In genomic region chr10:80773816-80774215, GRCm38 (mm10) we compare ENCODE assay signal across 8 mouse cellular contexts. TPM values are rescaled to one million over a fixed set of nuclear protein-coding genes. Genes with fewer than 3 reads are reported as not detected.
DNase-seq lines count a peak whose midpoint lies in the region; ATAC-seq and TF ChIP-seq lines count a peak whose summit lies in the region.

No protein-coding gene starts in this region.

- H3K9ac ChIP-seq in heart, embryonic 15.5 days, result no peak overlapping the region
- no peak overlapping the region for H3K9ac ChIP-seq in embryonic facial prominence, embryonic 12.5 days
- peak overlapping the region; percentile 43 for H3K9ac ChIP-seq in limb, embryonic 13.5 days
- H3K9ac ChIP-seq in lung, postnatal 0 days (replicated peaks; ENCODE audit: low read depth), result no peak overlapping the region

- intact Hi-C loops in heart, postnatal 25 days (cut with DNase I), result loop anchor here (1.0 to 2.0 kb wide), 3 partner anchors 17 to 27 kb away; no protein-coding TSS in a partner anchor

- no peak for TF ChIP-seq CTCF in bone marrow macrophage, adult 2 months (IDR thresholded peaks at IDR 0.05; ENCODE audit: low read depth, low read length)
- no peak for TF ChIP-seq CTCF in lung, postnatal 0 days (IDR thresholded peaks at IDR 0.05)

- no peak for TF ChIP-seq POLR2A in bone marrow macrophage, adult 2 months (IDR thresholded peaks at IDR 0.05; ENCODE audit: borderline replicate concordance, low read depth, low read length)

- no peaks in the 10 kb centered on the region for H3K27me3 ChIP-seq in heart, embryonic 15.5 days
- no peaks in the 10 kb centered on the region for H3K27me3 ChIP-seq in embryonic facial prominence, embryonic 12.5 days
- no peaks in the 10 kb centered on the region for H3K27me3 ChIP-seq in limb, embryonic 13.5 days
- no peaks in the 10 kb centered on the region for H3K27me3 ChIP-seq in lung, postnatal 0 days (replicated peaks; ENCODE audit: insufficient read depth, low read length)

- H3K9me3 ChIP-seq in heart, embryonic 15.5 days (replicated peaks), result no peaks in the 10 kb centered on the region
- H3K9me3 ChIP-seq in embryonic facial prominence, embryonic 12.5 days, result no peaks in the 10 kb centered on the region
- no peaks in the 10 kb centered on the region for H3K9me3 ChIP-seq in limb, embryonic 13.5 days
- H3K9me3 ChIP-seq in lung, postnatal 0 days (ENCODE audit: low read length), result no peaks in the 10 kb centered on the region

- WGBS in heart, embryonic 15.5 days, result 49% methylated on average over 5 of the region's 5 CpGs
- WGBS in embryonic facial prominence, embryonic 12.5 days, result 79% methylated on average over 5 of the region's 5 CpGs
- WGBS in limb, embryonic 13.5 days, result 87% methylated on average over 5 of the region's 5 CpGs
- 85% methylated on average over 5 of the region's 5 CpGs for WGBS in lung, postnatal 0 days

- peaks cover 71% of the 10 kb centered on the region for H3K36me3 ChIP-seq in heart, embryonic 15.5 days
- H3K36me3 ChIP-seq in embryonic facial prominence, embryonic 12.5 days, result peaks cover 98% of the 10 kb centered on the region
- H3K36me3 ChIP-seq in limb, embryonic 13.5 days, result peaks cover 98% of the 10 kb centered on the region
- peaks cover 35% of the 10 kb centered on the region for H3K36me3 ChIP-seq in lung, postnatal 0 days (ENCODE audit: insufficient read depth, low read length)

- peak overlapping the region; percentile 93 for H3K27ac ChIP-seq in heart, embryonic 15.5 days
- peak overlapping the region; percentile 50 for H3K27ac ChIP-seq in bone marrow macrophage, adult 2 months (ENCODE audit: insufficient read depth, low read depth, low read length)
- H3K27ac ChIP-seq in embryonic facial prominence, embryonic 12.5 days, result peak overlapping the region; percentile 18; the same call in 1 of the 2 replicates
- peak overlapping the region; percentile 67 for H3K27ac ChIP-seq in limb, embryonic 13.5 days
- no peak overlapping the region for H3K27ac ChIP-seq in lung, postnatal 0 days (ENCODE audit: low read length)

- no peak for TF ChIP-seq EP300 in lung, postnatal 0 days (IDR thresholded peaks at IDR 0.05)

- DNase-seq in heart, postnatal 25 days (ENCODE audit: low spot score), result no peak
- no peak for DNase-seq in thymus, postnatal 14 days
- no peak for DNase-seq in lung, postnatal 0 days (ENCODE audit: low spot score)

- H3K4me2 ChIP-seq in heart, embryonic 15.5 days, result peak overlapping the region; percentile 7; the same call in 1 of the 2 replicates
- H3K4me2 ChIP-seq in embryonic facial prominence, embryonic 12.5 days (replicated peaks), result no peak overlapping the region
- no peak overlapping the region for H3K4me2 ChIP-seq in limb, embryonic 13.5 days (replicated peaks)
- H3K4me2 ChIP-seq in lung, postnatal 0 days (replicated peaks; ENCODE audit: low read depth, low read length), result no peak overlapping the region

- ATAC-seq in heart, embryonic 15.5 days (replicated peaks; ENCODE audit: insufficient number of reproducible peaks, insufficient read depth, low FRiP score, low read depth), result no peak
- no peak for ATAC-seq in embryonic facial prominence, embryonic 12.5 days (ENCODE audit: insufficient number of reproducible peaks, insufficient read depth, low FRiP score, low TSS enrichment)
- ATAC-seq in limb, embryonic 13.5 days (ENCODE audit: low FRiP score, low read depth), result no peak
- no peak for ATAC-seq in frontal cortex, adult (ENCODE audit: low TSS enrichment)
- no peak for ATAC-seq in lung, postnatal 0 days

- H3K4me1 ChIP-seq in heart, embryonic 15.5 days (replicated peaks), result peaks cover 53% of the 10 kb centered on the region
- H3K4me1 ChIP-seq in bone marrow macrophage, adult 2 months (ENCODE audit: control insufficient read depth, insufficient read depth, low read length), result peaks cover 29% of the 10 kb centered on the region
- H3K4me1 ChIP-seq in embryonic facial prominence, embryonic 12.5 days, result peaks cover 6% of the 10 kb centered on the region; the same call in 1 of the 2 replicates
- peaks cover 13% of the 10 kb centered on the region for H3K4me1 ChIP-seq in limb, embryonic 13.5 days
- H3K4me1 ChIP-seq in lung, postnatal 0 days (ENCODE audit: insufficient read depth, low read depth, low read length), result no peaks in the 10 kb centered on the region

- H3K4me3 ChIP-seq in heart, embryonic 15.5 days, result no peak overlapping the region
- H3K4me3 ChIP-seq in bone marrow macrophage, adult 2 months (ENCODE audit: insufficient read depth, low read length), result no peak overlapping the region
- H3K4me3 ChIP-seq in embryonic facial prominence, embryonic 12.5 days, result no peak overlapping the region
- no peak overlapping the region for H3K4me3 ChIP-seq in limb, embryonic 13.5 days
- no peak overlapping the region for H3K4me3 ChIP-seq in lung, postnatal 0 days (ENCODE audit: low read depth, low read length)

RNA-seq across cellular contexts. Expression of gene Dot1l, which starts 18.8 kb away (rescaled TPM):
- 16.1 and 22.4 TPM in 2 replicates for polyA plus RNA-seq in heart, embryonic 15.5 days (2015; fragmentation: Nextera tagmentation; extraction: Ambion mirVana)
- 10 to 100 TPM; 31.2 to 31.4 TPM for total RNA-seq in heart, postnatal 25 days (2021)
- 20.9 and 22.1 TPM in 2 replicates for polyA plus RNA-seq in bone marrow macrophage, adult 2 months (2012; ENCODE audit: insufficient read depth, insufficient read length, missing spikeins)
- polyA plus RNA-seq in embryonic facial prominence, embryonic 12.5 days (2016; fragmentation: Nextera tagmentation; extraction: Ambion mirVana), result 23.5 and 26.1 TPM in 2 replicates
- polyA plus RNA-seq in limb, embryonic 13.5 days (2015; fragmentation: Nextera tagmentation; extraction: Ambion mirVana), result 19.2 and 20.2 TPM in 2 replicates
- polyA plus RNA-seq in lung, postnatal 0 days (2015; fragmentation: Nextera tagmentation; extraction: Ambion mirVana), result 7.4 and 9.6 TPM in 2 replicates

RNA-seq across cellular contexts. Expression of gene Sf3a2, which starts 24.2 kb away (rescaled TPM):
- polyA plus RNA-seq in heart, embryonic 15.5 days (2015; fragmentation: Nextera tagmentation; extraction: Ambion mirVana), result 38.3 and 48.3 TPM in 2 replicates
- 10 to 100 TPM; 29.6 to 29.9 TPM for total RNA-seq in heart, postnatal 25 days (2021)
- 38.5 and 51.4 TPM in 2 replicates for polyA plus RNA-seq in bone marrow macrophage, adult 2 months (2012; ENCODE audit: insufficient read depth, insufficient read length, missing spikeins)
- 64.8 and 71.7 TPM in 2 replicates for polyA plus RNA-seq in embryonic facial prominence, embryonic 12.5 days (2016; fragmentation: Nextera tagmentation; extraction: Ambion mirVana)
- polyA plus RNA-seq in limb, embryonic 13.5 days (2015; fragmentation: Nextera tagmentation; extraction: Ambion mirVana), result 73.0 and 77.4 TPM in 2 replicates
- polyA plus RNA-seq in lung, postnatal 0 days (2015; fragmentation: Nextera tagmentation; extraction: Ambion mirVana), result 27.0 and 29.4 TPM in 2 replicates

RNA-seq across cellular contexts. Expression of gene Plekhj1, which starts 24.6 kb away (rescaled TPM):
- 65.2 and 83.1 TPM in 2 replicates for polyA plus RNA-seq in heart, embryonic 15.5 days (2015; fragmentation: Nextera tagmentation; extraction: Ambion mirVana)
- 10 to 100 TPM; 27.4 to 29.7 TPM for total RNA-seq in heart, postnatal 25 days (2021)
- polyA plus RNA-seq in bone marrow macrophage, adult 2 months (2012; ENCODE audit: insufficient read depth, insufficient read length, missing spikeins), result 117 and 122 TPM in 2 replicates
- 132 and 142 TPM in 2 replicates for polyA plus RNA-seq in embryonic facial prominence, embryonic 12.5 days (2016; fragmentation: Nextera tagmentation; extraction: Ambion mirVana)
- polyA plus RNA-seq in limb, embryonic 13.5 days (2015; fragmentation: Nextera tagmentation; extraction: Ambion mirVana), result 127 and 128 TPM in 2 replicates
- polyA plus RNA-seq in lung, postnatal 0 days (2015; fragmentation: Nextera tagmentation; extraction: Ambion mirVana), result 59.9 and 69.1 TPM in 2 replicates

RNA-seq across cellular contexts. Expression of gene Amh, which starts 31.2 kb away (rescaled TPM):
- polyA plus RNA-seq in heart, embryonic 15.5 days (2015; fragmentation: Nextera tagmentation; extraction: Ambion mirVana), result 0.16 and 0.19 TPM in 2 replicates
- under 1 TPM; 0.39 TPM for total RNA-seq in heart, postnatal 25 days (2021)
- not detected in 2 replicates for polyA plus RNA-seq in bone marrow macrophage, adult 2 months (2012; ENCODE audit: insufficient read depth, insufficient read length, missing spikeins)
- not detected in 2 replicates for polyA plus RNA-seq in embryonic facial prominence, embryonic 12.5 days (2016; fragmentation: Nextera tagmentation; extraction: Ambion mirVana)
- polyA plus RNA-seq in limb, embryonic 13.5 days (2015; fragmentation: Nextera tagmentation; extraction: Ambion mirVana), result not detected in 2 replicates
- polyA plus RNA-seq in lung, postnatal 0 days (2015; fragmentation: Nextera tagmentation; extraction: Ambion mirVana), result 0.07 TPM in 1 of 2 replicates, not detected in the other

RNA-seq across cellular contexts. Expression of gene Ap3d1, which starts 31.8 kb away (rescaled TPM):
- polyA plus RNA-seq in heart, embryonic 15.5 days (2015; fragmentation: Nextera tagmentation; extraction: Ambion mirVana), result 45.0 and 51.4 TPM in 2 replicates
- total RNA-seq in heart, postnatal 25 days (2021), result 10 to 100 TPM; 39.8 to 44.2 TPM
- 121 and 129 TPM in 2 replicates for polyA plus RNA-seq in bone marrow macrophage, adult 2 months (2012; ENCODE audit: insufficient read depth, insufficient read length, missing spikeins)
- polyA plus RNA-seq in embryonic facial prominence, embryonic 12.5 days (2016; fragmentation: Nextera tagmentation; extraction: Ambion mirVana), result 84.7 and 85.8 TPM in 2 replicates
- 74.5 and 80.0 TPM in 2 replicates for polyA plus RNA-seq in limb, embryonic 13.5 days (2015; fragmentation: Nextera tagmentation; extraction: Ambion mirVana)
- 49.3 and 58.2 TPM in 2 replicates for polyA plus RNA-seq in lung, postnatal 0 days (2015; fragmentation: Nextera tagmentation; extraction: Ambion mirVana)
